1 mouse cellular context compared by ENCODE assay signal in genomic region chr1:72308919-72309318, GRCm38 (mm10).
TF ChIP-seq lines count a peak whose summit lies in the region.

No protein-coding gene starts in this region.

TF ChIP-seq in CH12.LX, 34 proteins besides CTCF, POLR2A, EP300 and RAD21:
- TF ChIP-seq MAFK (IDR thresholded peaks at IDR 0.05; ENCODE audit: insufficient replicate concordance, low read length), result 0 out of 2 replicates have a peak, but pooled peaks have one; percentile 41
- no peak for TF ChIP-seq ZMIZ1 (IDR thresholded peaks at IDR 0.05; ENCODE audit: low read depth, low read length)
